Mouse (Mus musculus) liver, embryonic 11.5 days (tissue): ENCODE results near the gene Tnni3k. TPM values are rescaled to one million over a fixed set of nuclear protein-coding genes. Genes with fewer than 3 reads are reported as not detected.

ENCODE experiments used
- ATAC-seq: fragments of 200-750 bp; cut with Nextera tagmentation; replicated peaks from 2 replicates; pipeline ENCODE4 v1.8.0; 2017; ENCODE audit warnings: moderate number of reproducible peaks, mild to moderate bottlenecking, moderate TSS enrichment, moderate library complexity; ENCODE audit not compliant: low FRiP score
- DNase-seq: peaks from one replicate; pipeline ENCODE4 v3.0.0-alpha.2; 2017; ENCODE audit warnings: low spot score
- H3K27ac ChIP-seq: fragments of 300-500 bp; sonication (generic); 2 replicates; pipeline ENCODE4 v1.5.1; 2014; ENCODE audit warnings: mild to moderate bottlenecking, low read depth, low read length, control low read depth
- H3K27me3 ChIP-seq: fragments of 300-500 bp; sonication (generic); replicated peaks from 2 replicates; pipeline ENCODE4 v1.6.1; 2014; ENCODE audit warnings: low read length, mixed read lengths; ENCODE audit not compliant: control insufficient read depth, insufficient read depth
- H3K36me3 ChIP-seq: fragments of 300-500 bp; sonication (generic); 2 replicates; pipeline ENCODE4 v1.6.1; 2014; ENCODE audit warnings: mild to moderate bottlenecking, low read length, moderate library complexity, mixed read lengths; ENCODE audit not compliant: control insufficient read depth, insufficient read depth
- H3K4me1 ChIP-seq: fragments of 300-500 bp; sonication (generic); replicated peaks from 2 replicates; pipeline ENCODE4 v1.6.1; 2014; ENCODE audit warnings: low read length, mixed read lengths; ENCODE audit not compliant: control insufficient read depth, insufficient read depth
- H3K4me2 ChIP-seq: fragments of 300-500 bp; sonication (generic); 2 replicates; pipeline ENCODE4 v1.6.1; 2014; ENCODE audit warnings: mild to moderate bottlenecking, control low read depth, moderate library complexity
- H3K4me3 ChIP-seq: fragments of 300-500 bp; sonication (generic); 2 replicates; pipeline ENCODE4 v1.5.1; 2014; ENCODE audit warnings: low read depth, low read length, control low read depth
- H3K9ac ChIP-seq: fragments of 300-500 bp; sonication (generic); 2 replicates; pipeline ENCODE4 v1.6.1; 2014; ENCODE audit warnings: low read depth, low read length, control low read depth
- H3K9me3 ChIP-seq: fragments of 300-500 bp; sonication (generic); 2 replicates; pipeline ENCODE4 v1.6.1; 2016; ENCODE audit warnings: low read length, inconsistent platforms, mixed read lengths; ENCODE audit not compliant: control insufficient read depth
- WGBS: fragments of 180-500 bp; shearing (Covaris S2); extraction: QIAGEN DNeasy Blood & Tissue Kit; methylation state at CpG from one replicate; pipeline ENCODE4 v1.1.7; 2014; 5-methylcytosine and 5-hydroxymethylcytosine counted together
- polyA plus RNA-seq: library from polyadenylated mRNA; unstranded; fragments of >200 nt; fragmentation: Nextera tagmentation; extraction: Ambion mirVana; gene quantifications from 2 replicates; pipeline ENCODE4 v1.2.1, GENCODE M21; 2014

The Tnni3k gene
- polyA plus RNA-seq, 1 experiment from 2014 or later, result 0.14 TPM

GRCm38 (mm10) chr3:155056606-155057005 is 1.4 kb upstream of the Tnni3k start:
- DNase-seq, result no peak
- Histone ChIP-seq H3K9me3 (no peaks in the 10 kb centered on the region), H3K4me2 (no peak overlapping the region), H3K4me1 (no peaks in the 10 kb centered on the region), H3K4me3 (no peak overlapping the region), H3K9ac (no peak overlapping the region), H3K27ac (no peak overlapping the region), H3K27me3 (no peaks in the 10 kb centered on the region), H3K36me3 (no peaks in the 10 kb centered on the region)
- no peak for ATAC-seq

- no peak for DNase-seq
- H3K4me2 ChIP-seq, result no peak overlapping the region
- H3K9ac ChIP-seq, result no peak overlapping the region
- 48% methylated on average over 1 of the region's 1 CpGs for WGBS
- no peaks in the 10 kb centered on the region for H3K9me3 ChIP-seq
- no peaks in the 10 kb centered on the region for H3K36me3 ChIP-seq
- no peaks in the 10 kb centered on the region for H3K27me3 ChIP-seq
- no peaks in the 10 kb centered on the region for H3K4me1 ChIP-seq
- H3K4me3 ChIP-seq, result no peak overlapping the region
- H3K27ac ChIP-seq, result no peak overlapping the region
- ATAC-seq, result no peak
Measured at GRCm38 (mm10) chr3:155053189-155053588, 2.0 kb downstream of the Tnni3k start.

GRCm38 (mm10) chr3:155052021-155052420 is 3.2 kb downstream of the Tnni3k start:
- no peak overlapping the region for H3K4me2 ChIP-seq
- H3K9me3 ChIP-seq, result no peaks in the 10 kb centered on the region
- H3K4me3 ChIP-seq, result no peak overlapping the region
- DNase-seq, result no peak
- no peaks in the 10 kb centered on the region for H3K27me3 ChIP-seq
- H3K36me3 ChIP-seq, result no peaks in the 10 kb centered on the region
- no peaks in the 10 kb centered on the region for H3K4me1 ChIP-seq
- H3K9ac ChIP-seq, result no peak overlapping the region
- no peak overlapping the region for H3K27ac ChIP-seq
- ATAC-seq, result no peak

GRCm38 (mm10) chr3:155039012-155039836 is 16.0 kb downstream of the Tnni3k start:
- Histone ChIP-seq H3K9me3 (no peaks in the 10 kb centered on the region), H3K27me3 (no peaks in the 10 kb centered on the region), H3K4me3 (no peak overlapping the region), H3K36me3 (no peaks in the 10 kb centered on the region), H3K9ac (no peak overlapping the region), H3K27ac (no peak overlapping the region), H3K4me2 (no peak overlapping the region), H3K4me1 (no peaks in the 10 kb centered on the region)
- no peak for DNase-seq
- 24% methylated on average over 1 of the region's 1 CpGs for WGBS
- no peak for ATAC-seq

- H3K4me3 ChIP-seq, result no peak overlapping the region
- H3K27me3 ChIP-seq, result no peaks in the 10 kb centered on the region
- H3K9me3 ChIP-seq, result no peaks in the 10 kb centered on the region
- H3K4me1 ChIP-seq, result no peaks in the 10 kb centered on the region
- no peak for DNase-seq
- no peak overlapping the region for H3K27ac ChIP-seq
- no peak overlapping the region for H3K4me2 ChIP-seq
- no peak for ATAC-seq
- no peaks in the 10 kb centered on the region for H3K36me3 ChIP-seq
- no peak overlapping the region for H3K9ac ChIP-seq
- WGBS, result 77% methylated on average over 7 of the region's 7 CpGs
Measured at GRCm38 (mm10) chr3:155034323-155034722, 20.9 kb downstream of the Tnni3k start.

GRCm38 (mm10) chr3:155030200-155030599 is 25.0 kb downstream of the Tnni3k start:
- H3K9me3 ChIP-seq, result no peaks in the 10 kb centered on the region
- no peak for DNase-seq
- WGBS, result 87% methylated on average over 9 of the region's 9 CpGs
- H3K4me1 ChIP-seq, result no peaks in the 10 kb centered on the region
- H3K9ac ChIP-seq, result no peak overlapping the region
- H3K27ac ChIP-seq, result no peak overlapping the region
- H3K4me2 ChIP-seq, result no peak overlapping the region
- no peaks in the 10 kb centered on the region for H3K36me3 ChIP-seq
- no peak overlapping the region for H3K4me3 ChIP-seq
- H3K27me3 ChIP-seq, result no peaks in the 10 kb centered on the region
- no peak for ATAC-seq

GRCm38 (mm10) chr3:155002781-155003180 is 52.4 kb downstream of the Tnni3k start:
- no peak overlapping the region for H3K4me2 ChIP-seq
- no peaks in the 10 kb centered on the region for H3K36me3 ChIP-seq
- H3K9ac ChIP-seq, result no peak overlapping the region
- DNase-seq (no peak), ATAC-seq (no peak)
- H3K9me3 ChIP-seq, result no peaks in the 10 kb centered on the region
- no peak overlapping the region for H3K4me3 ChIP-seq
- no peak overlapping the region for H3K27ac ChIP-seq
- WGBS, result 74% methylated on average over 4 of the region's 4 CpGs
- no peaks in the 10 kb centered on the region for H3K27me3 ChIP-seq
- no peaks in the 10 kb centered on the region for H3K4me1 ChIP-seq

GRCm38 (mm10) chr3:155001056-155001455 is 54.2 kb downstream of the Tnni3k start:
- no peak for ATAC-seq
- no peak overlapping the region for H3K4me3 ChIP-seq

GRCm38 (mm10) chr3:154992678-154993077 is 62.5 kb downstream of the Tnni3k start:
- H3K27ac ChIP-seq, result no peak overlapping the region
- no peak overlapping the region for H3K4me3 ChIP-seq
- no peaks in the 10 kb centered on the region for H3K27me3 ChIP-seq
- no peak overlapping the region for H3K9ac ChIP-seq
- no peaks in the 10 kb centered on the region for H3K36me3 ChIP-seq
- no peaks in the 10 kb centered on the region for H3K4me1 ChIP-seq
- DNase-seq (no peak), ATAC-seq (no peak)
- H3K9me3 ChIP-seq, result no peaks in the 10 kb centered on the region
- no peak overlapping the region for H3K4me2 ChIP-seq

More at GRCm38 (mm10) chr3:155001056-155001455, 54.2 kb downstream of the Tnni3k start:
- H3K36me3 ChIP-seq, result no peaks in the 10 kb centered on the region
- no peak overlapping the region for H3K27ac ChIP-seq
- H3K9ac ChIP-seq, result no peak overlapping the region
- H3K27me3 ChIP-seq, result no peaks in the 10 kb centered on the region
- DNase-seq, result no peak
- H3K4me1 ChIP-seq, result no peaks in the 10 kb centered on the region
- no peaks in the 10 kb centered on the region for H3K9me3 ChIP-seq
- no peak overlapping the region for H3K4me2 ChIP-seq
